Mouse (Mus musculus) ovary, postnatal 14 days (tissue): ENCODE measurements around the gene Nup85.
A peak's percentile ranks its signal among the peaks of the same experiment; 100 is the strongest.

Experiments
- DNase-seq: peaks from one replicate; pipeline ENCODE4 v3.0.0; 2022; ENCODE audit warnings: low spot score

Nup85 gene

GRCm38 (mm10) chr11:115584376-115585073 is 20.3 kb downstream of the Nup85 start:
- no peak for DNase-seq

GRCm38 (mm10) chr11:115585573-115586100 is 21.4 kb downstream of the Nup85 start:
- no peak for DNase-seq

- DNase-seq, result no peak
Observed at GRCm38 (mm10) chr11:115586403-115586802, 22.2 kb downstream of the Nup85 start.

- DNase-seq, result no peak
Observed at GRCm38 (mm10) chr11:115587984-115588383, 23.8 kb downstream of the Nup85 start.

- no peak for DNase-seq
Observed at GRCm38 (mm10) chr11:115590526-115591075, 26.4 kb downstream of the Nup85 start.

GRCm38 (mm10) chr11:115595209-115595608 is 31.0 kb downstream of the Nup85 start:
- DNase-seq, result no peak

GRCm38 (mm10) chr11:115598309-115598708 is 34.1 kb downstream of the Nup85 start:
- DNase-seq, result no peak

- DNase-seq, result no peak
Observed at GRCm38 (mm10) chr11:115599722-115600121, 35.5 kb downstream of the Nup85 start.

- DNase-seq, result no peak
Observed at GRCm38 (mm10) chr11:115600743-115601142, 36.5 kb downstream of the Nup85 start.

- no peak for DNase-seq
Observed at GRCm38 (mm10) chr11:115601174-115601573, 36.9 kb downstream of the Nup85 start.

- DNase-seq, result no peak
Observed at GRCm38 (mm10) chr11:115603128-115603475, 38.9 kb downstream of the Nup85 start.

GRCm38 (mm10) chr11:115603476-115604303 is 39.5 kb downstream of the Nup85 start, which contains the start of the genes Mrps7 and Gga3:
Gene Mrps7 (plus strand): TSS chr11:115603925.
Gene Gga3 (minus strand): TSS chr11:115604051.
- DNase-seq, result peak; percentile 90

- DNase-seq, result no peak
Observed at GRCm38 (mm10) chr11:115604304-115604696, 40.1 kb downstream of the Nup85 start.

- no peak for DNase-seq
Observed at GRCm38 (mm10) chr11:115606733-115607132, 42.5 kb downstream of the Nup85 start.

GRCm38 (mm10) chr11:115608421-115609399 is 44.5 kb downstream of the Nup85 start:
- no peak for DNase-seq

GRCm38 (mm10) chr11:115609576-115609975 is 45.3 kb downstream of the Nup85 start:
- DNase-seq, result no peak

GRCm38 (mm10) chr11:115611173-115611572 is 46.9 kb downstream of the Nup85 start:
- no peak for DNase-seq

- DNase-seq, result peak; percentile 73
Observed at GRCm38 (mm10) chr11:115612059-115612409, 47.8 kb downstream of the Nup85 start.

GRCm38 (mm10) chr11:115612410-115613137 is 48.3 kb downstream of the Nup85 start, which contains the start of gene Mif4gd:
Gene Mif4gd (minus strand): TSS chr11:115612969.
- DNase-seq, result peak; percentile 92

- DNase-seq, result no peak
Observed at GRCm38 (mm10) chr11:115613138-115613945, 49.1 kb downstream of the Nup85 start.
